Mouse (Mus musculus) liver, embryonic 15.5 days (tissue): ENCODE measurements around the gene Olfr316. TPM values are rescaled to one million over a fixed set of nuclear protein-coding genes. Genes with fewer than 3 reads are reported as not detected.

Experiments used
- polyA plus RNA-seq: library from polyadenylated mRNA; unstranded; fragments of >200 nt; fragmentation: Nextera tagmentation; extraction: Ambion mirVana; gene quantifications from 2 replicates; pipeline ENCODE4 v1.2.1, GENCODE M21; 2015

Olfr316 gene
- polyA plus RNA-seq, 1 experiment from 2014 or later: not detected

Other genes starting within 250 kb of the Olfr316 start
- not detected in 2 replicates for gene Olfr330, start 217.9 kb upstream of the Olfr316 start, polyA plus RNA-seq
- gene Olfr329-ps, start 206.3 kb upstream of the Olfr316 start, polyA plus RNA-seq: not detected in 2 replicates
- gene Olfr328, start 197.1 kb upstream of the Olfr316 start, polyA plus RNA-seq: not detected in 2 replicates
- gene Olfr224, start 182.2 kb upstream of the Olfr316 start, polyA plus RNA-seq: not detected in 2 replicates
- gene Olfr325, start 175.0 kb upstream of the Olfr316 start, polyA plus RNA-seq: not detected in 2 replicates
- not detected in 2 replicates for gene Olfr324, start 157.6 kb upstream of the Olfr316 start, polyA plus RNA-seq
- gene 2210407C18Rik, start 136.7 kb upstream of the Olfr316 start, polyA plus RNA-seq: not detected in 2 replicates
- gene Olfr323, start 122.2 kb upstream of the Olfr316 start, polyA plus RNA-seq: not detected in 2 replicates
- 13.7 and 14.0 TPM in 2 replicates for gene Trim58, start 112.3 kb upstream of the Olfr316 start, polyA plus RNA-seq
- not detected in 2 replicates for gene Olfr322, start 94.0 kb upstream of the Olfr316 start, polyA plus RNA-seq
- not detected in 2 replicates for gene Olfr320, start 71.6 kb upstream of the Olfr316 start, polyA plus RNA-seq
- not detected in 2 replicates for gene Olfr319, start 53.6 kb upstream of the Olfr316 start, polyA plus RNA-seq
- gene Olfr318, start 28.7 kb upstream of the Olfr316 start, polyA plus RNA-seq: not detected in 2 replicates
- gene Olfr317, start 13.5 kb upstream of the Olfr316 start, polyA plus RNA-seq: not detected in 2 replicates
- not detected in 2 replicates for gene Olfr315, start 20.5 kb downstream of the Olfr316 start, polyA plus RNA-seq
- not detected in 2 replicates for gene Olfr314, start 30.2 kb downstream of the Olfr316 start, polyA plus RNA-seq
- gene Fam183b, start 49.2 kb downstream of the Olfr316 start, polyA plus RNA-seq: not detected in 2 replicates
- gene Olfr313, start 62.3 kb downstream of the Olfr316 start, polyA plus RNA-seq: not detected in 2 replicates
- gene Olfr312, start 76.5 kb downstream of the Olfr316 start, polyA plus RNA-seq: not detected in 2 replicates
- not detected in 2 replicates for gene Olfr311, start 86.5 kb downstream of the Olfr316 start, polyA plus RNA-seq
- 1.7 and 2.6 TPM in 2 replicates for gene Gm12258, start 94.4 kb downstream of the Olfr316 start, polyA plus RNA-seq
- 2.3 and 2.5 TPM in 2 replicates for gene 2810021J22Rik, start 114.5 kb downstream of the Olfr316 start, polyA plus RNA-seq
- 4.8 and 5.2 TPM in 2 replicates for gene Zfp39, start 151.5 kb downstream of the Olfr316 start, polyA plus RNA-seq
- gene Btnl10, start 165.2 kb downstream of the Olfr316 start, polyA plus RNA-seq: 14.3 and 16.4 TPM in 2 replicates
- 111 and 117 TPM in 2 replicates for gene Rnf187, start 186.2 kb downstream of the Olfr316 start, polyA plus RNA-seq
- gene Hist3h2ba, start 196.2 kb downstream of the Olfr316 start, polyA plus RNA-seq: 9.2 and 9.6 TPM in 2 replicates
- gene Hist3h2a, start 202.0 kb downstream of the Olfr316 start, polyA plus RNA-seq: 16.1 and 16.4 TPM in 2 replicates
- gene Trim17, start 202.0 kb downstream of the Olfr316 start, polyA plus RNA-seq: 0.06 and 0.14 TPM in 2 replicates
- 8.6 and 9.1 TPM in 2 replicates for gene Trim11, start 225.4 kb downstream of the Olfr316 start, polyA plus RNA-seq